Mouse (Mus musculus): ENCODE measurements around the gene Fadd.

The Fadd gene

DNA sequence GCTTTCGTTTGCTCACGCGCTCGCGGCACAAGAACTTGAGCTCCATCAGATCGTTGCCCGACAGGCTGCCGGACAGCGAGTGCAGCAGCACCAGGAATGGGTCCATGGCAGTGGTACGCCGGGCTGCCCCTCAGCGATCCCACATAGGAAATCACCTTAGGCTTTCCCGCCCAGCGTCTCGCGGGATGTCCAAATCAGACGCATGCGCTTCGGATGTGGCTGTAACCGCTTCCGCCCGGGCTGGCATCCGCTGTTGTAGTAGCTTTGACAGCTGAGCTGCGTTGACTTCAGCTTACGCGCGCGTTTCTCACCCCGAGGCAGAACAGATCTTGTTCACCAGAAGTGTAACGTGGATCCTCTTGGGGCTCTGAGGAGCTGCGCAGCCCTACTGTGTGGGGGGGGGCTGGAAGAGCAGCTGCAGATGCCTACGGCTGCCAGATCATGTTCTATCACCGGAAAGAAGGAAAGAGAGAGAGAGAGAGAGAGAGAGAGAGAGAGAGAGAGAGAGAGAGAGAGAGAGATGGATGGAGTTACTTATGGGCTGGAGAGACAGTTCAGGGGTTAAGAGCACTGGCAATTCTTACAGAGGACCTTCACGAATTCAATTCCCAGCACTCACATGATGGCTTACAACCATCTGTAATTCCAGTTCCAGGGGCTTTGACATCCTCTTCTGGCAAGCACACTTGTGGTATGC, at the start of gene Fadd:
Gene Fadd, minus strand, starts transcription at position 180 of the 697 bp plus-strand sequence.
- DNase-seq = peak; percentile 97 to 98

DNA sequence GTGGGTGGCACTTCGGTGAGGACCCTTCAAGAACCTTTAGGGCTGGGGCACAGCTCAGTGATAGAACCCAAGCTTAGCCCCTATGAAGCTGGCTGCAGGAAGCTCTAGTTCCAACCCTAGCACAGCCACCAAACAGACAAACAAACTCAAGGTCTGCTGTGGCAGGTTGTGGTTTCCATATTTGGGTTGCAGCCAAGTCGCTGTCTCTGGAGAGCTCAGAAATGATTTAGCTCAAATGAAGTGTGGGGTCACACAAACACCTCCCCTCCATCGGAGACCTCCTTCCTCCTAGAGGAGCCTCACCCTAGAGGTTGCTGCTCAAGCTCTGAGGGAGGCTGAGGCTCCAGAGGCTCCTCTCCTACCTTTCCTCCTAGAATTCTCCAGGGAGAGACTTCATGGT, 48.4 kb upstream of the Fadd start:
- DNase-seq = no peak

DNA sequence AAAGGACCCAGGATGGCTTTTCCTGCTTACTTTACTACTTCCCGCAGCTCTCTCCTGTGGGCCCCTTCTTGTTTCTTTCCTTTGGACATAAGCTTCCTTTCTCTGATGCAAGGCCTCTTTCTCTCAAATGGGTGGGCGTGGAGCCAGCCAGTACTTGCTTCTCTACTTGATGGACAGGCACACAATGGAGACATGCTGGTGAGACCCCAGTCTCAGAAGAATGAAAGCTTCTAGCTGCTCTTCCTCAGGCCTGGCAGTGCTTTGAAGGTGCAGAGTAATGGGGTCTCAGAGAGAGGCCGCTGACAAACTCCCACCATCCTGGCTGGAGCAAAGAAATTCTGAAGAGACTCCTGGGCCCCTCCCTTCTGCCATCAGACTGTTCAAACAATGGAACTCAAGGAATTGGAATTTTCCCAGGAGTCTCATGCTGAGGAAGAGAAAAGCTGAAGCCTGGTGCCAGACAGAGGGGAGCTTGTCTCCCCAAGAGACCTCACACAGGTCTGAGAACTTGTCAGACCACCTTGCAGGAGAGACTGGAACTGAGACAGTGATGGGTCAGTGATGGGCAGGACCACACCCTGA, 46.2 kb upstream of the Fadd start:
- DNase-seq = peak; percentile 10 to 34

DNA sequence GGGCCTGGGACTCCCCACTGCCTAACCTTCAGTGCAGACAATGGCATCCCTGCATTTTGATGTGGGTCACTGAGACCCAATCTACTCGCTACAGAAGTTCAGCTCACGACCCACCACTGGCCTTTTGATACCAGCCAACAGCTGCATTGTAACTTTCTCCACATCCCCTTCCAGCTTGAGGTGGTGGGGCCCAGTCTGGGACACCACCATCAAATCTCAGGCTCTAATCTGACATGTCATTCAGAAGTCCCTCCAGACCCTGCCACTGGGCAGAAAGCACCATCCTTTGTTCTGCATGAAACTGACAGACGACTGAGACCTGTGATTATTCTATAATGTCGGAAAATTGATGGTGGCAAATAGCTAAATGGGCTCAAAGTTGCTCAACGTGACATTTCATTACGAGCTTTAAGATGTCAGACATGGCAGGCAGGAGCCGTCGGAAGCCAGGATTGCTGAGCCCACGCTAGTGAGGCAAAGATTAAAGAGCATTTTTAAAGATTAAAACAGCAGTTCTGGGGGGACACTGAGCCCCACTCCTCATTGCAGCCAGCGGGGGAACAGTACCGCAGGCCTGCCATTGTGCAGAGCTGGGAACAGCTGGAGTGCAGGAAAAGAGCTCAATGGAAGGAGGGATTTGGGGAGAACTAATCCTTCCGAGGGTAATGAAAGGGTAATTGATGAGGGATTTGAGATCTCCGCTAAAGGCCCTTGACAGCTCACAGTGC, 45.5 kb upstream of the Fadd start:
- DNase-seq = no peak

DNA sequence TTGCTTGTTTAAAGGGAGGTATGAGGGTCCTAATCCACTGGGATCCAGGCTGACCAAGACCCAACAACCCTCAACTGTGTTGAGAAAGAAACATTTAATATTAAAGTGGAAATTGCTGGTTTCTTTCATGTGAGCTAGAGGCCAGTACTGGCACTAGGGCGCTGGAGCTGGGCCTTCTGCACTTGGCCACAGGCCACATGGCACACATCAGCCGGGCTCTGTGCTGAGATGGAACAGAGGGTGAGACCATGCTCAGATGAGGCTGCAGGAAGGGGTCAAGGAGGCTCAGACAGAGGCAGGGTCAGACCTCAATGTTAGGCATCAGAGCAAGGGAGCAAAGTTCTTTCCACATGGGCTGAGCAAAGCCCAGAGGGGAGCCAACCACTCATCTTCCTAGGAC, 43.8 kb upstream of the Fadd start:
- peak; percentile 35 to 51 for DNase-seq

DNA sequence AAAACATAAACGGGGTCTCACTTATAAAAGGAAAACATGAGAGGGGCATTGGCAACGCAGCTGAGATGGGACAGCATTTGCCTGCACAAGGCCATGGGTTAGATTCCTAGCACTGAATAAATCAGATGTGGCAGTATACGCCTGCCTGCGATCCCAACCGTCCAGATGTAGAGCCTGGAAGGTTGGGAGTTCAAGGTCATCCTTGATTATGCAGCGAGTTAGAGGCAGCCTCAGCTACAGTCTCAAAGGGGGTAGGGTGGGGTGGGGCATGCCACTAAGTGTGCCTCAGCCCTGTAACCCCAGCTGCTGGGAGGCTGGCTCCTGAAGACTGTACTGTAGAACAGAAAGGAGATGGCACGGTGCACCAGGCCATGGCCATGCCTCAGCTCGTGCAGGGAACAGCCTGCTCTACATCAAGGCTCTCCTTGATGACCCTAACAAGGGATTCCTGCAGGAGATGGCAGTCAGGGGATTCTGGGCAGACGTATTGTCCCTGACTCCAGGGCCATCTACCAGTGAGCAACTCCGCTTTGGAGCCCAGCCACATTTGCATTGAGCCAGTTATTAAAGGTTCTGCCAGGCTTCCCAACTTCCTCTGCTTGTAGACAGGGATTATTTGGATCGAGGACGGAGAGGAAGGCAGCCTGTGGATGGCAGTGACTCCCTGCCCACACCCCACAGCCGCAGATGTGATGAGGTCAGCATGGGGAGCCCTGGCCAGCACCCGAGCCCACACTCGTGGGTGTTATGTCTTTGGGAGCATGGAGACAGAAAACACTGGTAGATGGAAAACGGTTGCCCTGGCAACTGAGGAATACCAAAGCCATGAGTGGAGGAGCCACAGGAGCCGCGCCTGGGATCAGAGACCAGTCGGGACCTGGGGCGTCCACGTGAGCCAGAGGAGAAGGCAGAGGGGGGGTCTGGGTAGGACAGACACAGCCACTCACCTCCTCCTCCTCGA, 38.7 kb upstream of the Fadd start:
- peak; percentile 21 to 22 for DNase-seq

DNA sequence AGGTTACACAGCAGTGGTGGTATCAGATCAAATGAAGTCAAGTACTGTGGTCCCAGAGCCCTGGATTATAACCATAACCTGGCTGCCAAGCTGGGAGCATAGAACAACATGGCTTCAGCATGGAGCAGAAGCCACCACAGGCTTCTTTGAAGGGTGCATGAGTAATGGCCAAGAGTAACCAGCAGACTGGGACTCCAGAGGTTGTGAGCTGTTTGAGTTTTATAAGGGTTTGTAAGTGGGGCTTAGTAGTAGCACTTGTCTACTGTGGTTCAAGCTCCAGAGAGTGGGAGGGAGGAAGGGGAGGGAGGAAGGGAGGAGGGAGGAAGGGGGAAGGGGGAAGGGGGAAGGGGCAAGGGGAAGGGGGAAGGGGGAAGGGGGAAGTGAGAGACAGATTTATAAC, 38.1 kb upstream of the Fadd start:
- DNase-seq = no peak

DNA sequence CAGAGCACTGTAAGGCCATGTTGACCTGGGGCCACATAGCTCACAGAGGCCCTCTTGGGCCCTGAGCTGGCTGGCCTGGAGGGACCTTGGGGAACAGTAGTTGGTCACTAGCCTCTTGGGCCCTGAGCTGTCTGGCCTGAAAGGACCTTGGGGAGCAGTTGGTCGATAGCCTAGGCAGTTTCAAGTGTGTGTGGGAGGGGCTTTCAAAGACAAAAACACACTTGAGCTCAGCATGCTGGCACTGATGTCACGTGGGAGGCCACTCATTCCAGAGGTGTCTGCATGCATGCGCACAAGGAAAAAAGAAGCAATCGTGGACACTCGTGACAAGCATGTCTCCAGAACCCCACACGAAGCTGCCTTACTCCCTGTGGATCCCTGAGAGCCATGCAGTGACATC, 33.1 kb upstream of the Fadd start:
- DNase-seq = no peak

DNA sequence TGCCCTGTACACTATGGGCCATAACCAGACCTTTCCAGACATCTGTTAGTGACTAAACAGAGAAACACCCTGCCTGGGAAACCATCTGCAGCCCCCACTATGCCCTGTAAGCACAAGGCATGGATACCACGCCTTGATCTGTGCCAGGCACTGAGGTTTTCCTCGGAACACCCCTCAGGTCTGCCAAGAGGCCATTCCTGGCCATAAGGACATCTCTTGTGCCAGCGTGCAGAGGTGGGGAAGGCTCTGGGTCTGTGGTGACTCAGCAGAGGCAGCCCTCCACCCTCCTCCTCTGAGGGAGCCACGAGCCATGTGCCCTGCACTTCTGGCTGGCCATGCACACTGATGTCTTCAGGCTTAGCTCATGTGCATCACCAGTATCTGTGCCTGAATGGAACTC, 30.6 kb upstream of the Fadd start:
- DNase-seq = peak; percentile 57 to 61

DNA sequence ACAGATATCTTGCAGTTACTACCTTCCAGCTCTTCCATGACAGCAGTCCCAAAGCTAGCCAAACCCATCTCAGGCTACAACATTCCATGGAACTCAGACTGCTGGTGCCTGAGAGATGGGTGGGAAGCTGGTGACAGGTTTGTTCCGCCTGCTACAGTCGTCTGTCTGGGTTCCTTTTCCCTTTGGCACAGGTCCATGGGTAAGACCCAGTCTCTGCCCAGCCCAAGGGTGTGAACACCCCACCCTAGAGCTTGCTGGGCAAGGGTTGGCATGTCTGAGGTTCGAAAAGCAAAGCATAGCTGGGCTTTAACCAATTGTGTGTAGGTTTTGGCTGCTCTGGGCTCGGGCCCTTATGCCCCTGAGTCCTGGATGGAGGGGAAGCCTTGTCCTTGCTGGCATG, 30.1 kb upstream of the Fadd start:
- no peak for DNase-seq

DNA sequence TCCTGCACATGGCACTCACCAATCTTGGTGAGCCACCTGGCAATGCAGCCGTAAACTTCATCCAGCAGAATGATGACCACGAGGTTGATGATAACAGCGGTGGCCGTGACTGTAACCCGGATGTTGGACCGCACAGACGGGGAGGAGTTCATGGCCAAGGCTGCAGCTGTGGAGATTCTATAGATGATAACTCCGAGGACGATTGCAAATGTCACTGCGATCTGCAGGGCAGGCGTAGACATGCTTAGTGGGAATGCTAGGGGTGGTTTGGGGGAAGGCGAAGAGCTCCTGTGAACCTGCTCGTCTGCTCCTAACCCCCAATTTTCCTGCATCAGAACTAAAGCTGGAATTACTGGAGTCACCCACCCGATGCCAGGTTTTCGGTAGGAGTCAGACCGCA, 29.3 kb upstream of the Fadd start:
- no peak for DNase-seq

DNA sequence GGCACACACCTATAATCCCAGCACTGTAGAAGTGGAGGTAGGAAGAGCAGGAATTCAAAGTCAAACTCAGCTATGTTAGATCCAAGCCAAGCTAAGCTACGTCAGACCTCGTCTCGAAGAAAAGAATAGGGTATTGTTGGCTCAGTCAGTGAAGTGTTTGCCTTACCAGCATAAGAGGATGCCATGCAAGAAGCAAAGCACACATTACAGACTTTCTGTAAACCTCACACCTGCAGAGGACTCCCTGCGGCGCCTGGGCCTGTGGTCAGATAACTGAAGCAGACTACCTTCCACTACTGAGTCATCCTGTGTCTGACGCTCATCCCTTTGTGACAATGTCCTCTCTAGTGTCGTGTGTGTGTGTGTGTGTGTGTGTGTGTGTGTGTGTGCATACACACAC, 27.3 kb upstream of the Fadd start:
- DNase-seq = no peak

DNA sequence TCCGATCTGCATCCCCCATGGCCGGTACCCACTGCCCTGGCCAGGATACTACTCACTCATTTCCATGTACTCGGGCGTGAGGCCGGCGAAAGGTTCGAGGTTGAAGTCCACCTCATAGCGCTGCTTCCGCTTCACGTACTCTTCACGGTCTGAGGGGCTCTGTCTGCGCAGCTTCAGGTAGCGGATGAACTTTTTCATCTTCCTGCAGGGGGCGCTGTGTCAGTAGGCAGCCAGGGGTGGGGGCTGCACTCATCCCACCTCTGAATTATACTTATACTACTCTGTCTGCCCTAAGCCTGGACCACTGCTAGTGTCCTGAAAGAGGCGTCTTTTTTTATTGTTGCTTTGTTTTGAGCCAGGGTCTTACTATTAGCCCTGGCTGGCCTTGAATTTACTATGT, 25.6 kb upstream of the Fadd start:
- DNase-seq = no peak

DNA sequence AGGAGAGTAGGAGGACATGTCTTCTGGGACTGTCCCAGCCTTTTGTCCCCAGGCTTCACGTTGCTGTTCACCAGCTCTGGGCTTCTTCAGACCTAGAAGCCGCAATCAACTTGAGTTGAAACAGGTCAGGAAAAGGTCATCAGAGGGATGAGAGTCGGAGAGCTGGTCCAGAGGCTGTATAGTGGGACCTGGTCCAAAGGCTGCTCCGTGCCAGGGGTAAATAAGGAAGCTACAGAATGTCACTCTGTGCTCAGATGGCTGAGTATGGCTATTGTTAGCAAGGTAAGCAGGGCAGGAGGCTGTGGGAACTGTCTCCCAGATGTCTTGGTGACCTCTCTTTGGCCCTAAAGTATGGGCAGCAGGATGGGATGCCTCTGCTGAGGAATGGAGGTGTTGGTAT, 22.5 kb upstream of the Fadd start:
- no peak for DNase-seq

DNA sequence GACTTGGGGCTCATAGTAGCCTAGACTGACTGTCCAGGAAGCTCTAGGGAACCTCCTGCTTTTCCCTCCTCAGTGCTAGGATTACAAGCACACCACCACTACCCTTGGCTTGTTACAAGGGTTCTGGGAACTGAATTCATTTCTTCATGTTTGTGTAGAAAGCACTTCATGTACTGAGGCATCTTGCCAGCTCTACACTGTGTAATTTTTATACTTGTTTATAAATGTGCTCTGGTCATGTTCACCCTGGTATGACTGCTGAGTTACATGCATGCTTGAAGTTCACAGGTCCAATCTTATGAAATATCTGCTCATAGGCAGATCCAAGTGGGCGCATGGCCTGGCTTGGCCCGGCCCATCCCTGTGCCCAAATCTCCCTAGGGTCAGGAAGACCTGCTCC, 22.0 kb upstream of the Fadd start:
- no peak for DNase-seq

DNA sequence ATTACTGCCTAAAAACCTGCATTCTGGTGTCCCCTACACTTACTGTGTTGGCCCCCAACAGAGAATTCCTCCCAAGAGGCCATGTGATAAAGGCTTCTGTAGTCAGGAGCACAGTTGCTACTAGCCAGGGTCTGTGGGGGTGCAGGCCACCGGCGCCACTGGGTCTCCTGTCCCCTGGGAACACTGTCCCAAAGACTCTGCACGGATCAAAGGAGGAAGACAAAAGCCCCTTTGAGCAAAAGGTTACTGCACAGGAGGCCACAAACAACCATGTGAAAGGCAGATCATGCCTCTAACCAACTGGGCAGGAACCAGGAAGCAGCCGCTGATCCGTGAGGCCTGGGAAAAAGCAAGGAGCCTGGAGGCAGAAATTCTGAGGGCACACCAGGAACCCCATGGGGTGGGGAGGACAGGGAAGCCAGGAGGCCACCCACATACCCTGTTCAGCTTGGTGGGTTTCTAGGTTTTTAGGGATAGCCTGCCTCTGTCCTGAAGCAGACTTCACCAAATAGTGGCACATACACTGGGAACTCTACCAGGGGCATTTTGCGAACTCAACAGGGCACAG, 18.2 kb upstream of the Fadd start:
- DNase-seq = no peak

DNA sequence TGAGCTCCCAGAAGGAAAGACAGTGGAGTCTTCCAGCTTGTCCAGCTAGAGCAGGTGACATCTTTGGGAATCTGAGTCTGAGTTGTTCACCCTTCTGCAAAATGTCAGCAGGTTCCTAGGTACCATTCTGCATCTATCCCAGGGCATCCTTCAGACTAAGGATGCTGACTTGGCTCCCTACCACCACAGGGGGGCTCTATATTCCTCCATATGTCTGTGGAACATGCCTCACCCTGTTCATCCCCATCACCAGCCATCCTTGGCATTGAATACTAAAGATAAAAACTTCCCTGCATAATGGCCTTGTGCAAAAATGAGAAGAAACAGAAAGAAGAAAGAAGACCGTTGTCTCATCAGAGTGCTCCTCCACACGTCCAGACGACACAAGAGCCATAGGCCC, 7.2 kb upstream of the Fadd start:
- DNase-seq = no peak

DNA sequence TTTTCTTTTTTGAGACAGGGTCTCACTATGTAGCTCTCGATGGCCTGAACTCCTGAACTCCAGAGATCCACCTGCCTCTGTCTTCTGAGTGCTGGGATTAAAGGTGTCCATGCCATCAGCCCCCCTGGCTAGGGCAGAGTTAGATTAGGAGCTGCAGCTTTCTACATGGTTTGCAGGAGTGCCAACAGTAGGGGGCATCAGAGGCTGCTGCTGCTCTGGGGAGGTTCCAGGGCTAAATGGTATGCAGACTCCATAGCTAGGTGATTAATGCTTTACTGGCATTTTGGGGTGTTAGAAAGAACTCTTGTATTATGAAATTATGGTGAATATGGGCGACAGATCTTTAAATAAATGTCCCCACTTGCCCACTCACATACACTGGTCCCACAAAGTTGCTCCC, 5.0 kb upstream of the Fadd start:
- peak; percentile 57 to 69 for DNase-seq

DNA sequence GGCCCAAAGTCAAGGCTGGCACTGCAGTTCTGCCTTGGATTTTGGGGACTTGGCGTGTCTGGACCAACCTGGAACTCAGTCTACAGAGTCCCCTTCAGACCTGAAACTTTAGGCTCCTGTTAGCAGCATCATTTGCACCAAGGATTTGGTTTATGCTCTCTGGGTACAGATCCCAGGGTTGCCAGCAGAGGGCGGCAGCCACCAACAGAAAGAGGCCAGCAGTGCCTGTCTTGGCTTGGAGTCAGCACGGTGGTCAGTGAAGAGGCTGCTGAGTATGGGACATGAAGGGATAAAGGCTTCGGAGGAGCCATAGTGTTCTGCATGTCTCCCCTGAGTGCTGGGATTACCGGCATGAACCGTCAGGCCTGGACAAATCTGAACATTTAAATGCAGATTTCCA, 3.4 kb upstream of the Fadd start:
- peak; percentile 90 to 95 for DNase-seq

DNA sequence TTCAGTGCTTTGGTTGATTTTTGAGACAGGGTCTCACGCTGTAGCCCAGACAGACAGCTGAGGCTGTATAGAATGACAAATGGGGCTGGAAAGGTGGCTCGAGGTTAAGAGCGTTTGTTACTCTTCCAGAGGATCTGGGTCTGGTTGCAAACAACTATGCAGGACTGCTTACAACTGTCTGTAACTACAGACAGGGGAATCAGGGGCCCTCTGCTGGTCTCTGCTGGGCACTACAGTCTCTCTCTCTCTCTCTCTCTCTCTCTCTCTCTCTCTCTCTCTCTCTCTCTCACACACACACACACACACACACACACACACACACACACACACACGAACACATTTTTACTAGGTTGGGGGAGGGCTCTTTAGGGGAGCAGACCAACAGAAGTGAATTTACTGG, 1.4 kb upstream of the Fadd start:
- DNase-seq = peak; percentile 62 to 74

DNA sequence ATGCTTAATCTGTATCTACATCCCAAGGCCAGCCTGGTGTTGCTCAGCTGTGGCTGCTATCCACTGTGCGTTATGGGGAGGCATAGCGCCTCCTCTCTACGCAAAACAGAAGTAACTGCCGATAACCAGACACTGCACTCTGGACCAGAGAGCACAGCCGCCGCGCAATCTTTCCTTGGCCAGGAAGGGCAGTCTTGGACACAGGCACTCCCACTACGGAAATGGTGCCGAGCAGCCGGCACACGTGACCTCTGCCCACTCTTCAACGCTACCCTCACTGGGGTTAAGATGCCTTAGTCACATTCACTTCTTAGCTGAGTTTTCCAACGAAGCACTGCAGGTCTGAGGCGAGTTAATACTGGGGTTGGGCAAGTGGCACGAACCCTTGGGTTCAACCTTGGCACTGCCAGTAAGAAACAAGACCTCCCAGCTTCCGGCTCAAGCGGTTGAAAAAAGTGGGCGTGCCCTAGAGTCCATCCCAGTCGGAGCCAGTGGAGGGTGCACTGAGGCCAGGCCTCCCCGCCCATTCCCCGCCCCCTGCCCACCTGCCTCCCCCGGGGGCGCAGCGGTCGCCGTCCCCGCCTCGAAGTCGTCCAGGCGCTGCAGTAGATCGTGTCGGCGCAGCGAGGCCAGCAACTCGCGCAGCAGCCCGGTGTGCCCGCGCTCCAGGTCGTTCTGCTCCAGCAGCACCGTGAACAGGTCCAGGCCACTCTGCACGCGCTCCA, 542 bp downstream of the Fadd start:
- DNase-seq = peak; percentile 68 to 76

DNA sequence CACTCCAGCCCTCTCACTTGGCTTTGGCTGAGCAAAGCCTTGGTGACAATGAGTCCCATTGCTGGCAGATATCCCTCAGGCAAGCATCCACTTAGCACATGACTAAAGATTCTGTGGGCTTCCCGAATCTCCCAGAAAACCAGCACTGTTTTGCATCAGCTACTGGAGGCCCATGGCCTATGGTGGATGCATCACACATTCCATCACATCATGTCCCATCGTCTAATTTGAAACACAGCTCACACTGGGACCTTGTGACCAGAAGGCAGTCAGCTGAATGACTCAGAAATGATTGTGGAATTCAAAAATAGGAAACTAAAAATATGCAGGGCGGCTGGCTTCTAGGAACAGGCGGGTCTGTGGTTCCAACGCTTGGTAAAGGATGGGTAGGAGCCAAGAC, 4.4 kb downstream of the Fadd start:
- DNase-seq = no peak
